Mouse (Mus musculus): ENCODE data around the gene Hist1h2ae.

DNA sequence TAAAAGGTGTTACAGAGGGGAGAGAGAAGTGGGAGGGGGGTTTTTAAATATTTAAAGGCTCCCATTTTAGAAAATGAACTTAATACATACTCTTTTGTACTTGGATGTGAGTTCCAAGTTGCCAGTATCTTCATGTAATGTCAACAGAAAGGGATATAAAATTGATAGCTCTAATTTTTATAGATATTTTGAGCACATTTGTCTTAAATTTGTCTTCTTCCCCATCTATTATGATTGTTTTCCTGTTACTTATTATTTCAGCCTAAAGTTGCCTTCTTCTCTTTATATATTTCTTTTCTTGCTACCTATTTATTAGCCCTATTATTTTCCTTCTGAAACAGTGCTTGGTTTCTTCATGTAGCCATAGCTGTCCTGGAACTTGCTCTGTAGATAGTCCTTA, 18.1 kb downstream of the Hist1h2ae start, which contains the start of gene Hist1h1d:
- TF ChIP-seq POLR2A (IDR thresholded peaks at IDR 0.05; ENCODE audit: borderline replicate concordance, extremely low read depth, insufficient read depth, insufficient read length, poor library complexity, severe bottlenecking) (no peak), CTCF (IDR thresholded peaks at IDR 0.05; ENCODE audit: borderline replicate concordance, extremely low read depth, insufficient read depth, insufficient read length) (no peak)
